Mouse (Mus musculus): ENCODE measurements around the gene Elf3.
"Not testable (repeated sequence)": the region's sequence is repeated elsewhere in the genome, so short reads cannot be mapped to it uniquely, and the experiment has no call there.

Gene Elf3

GRCm38 (mm10) chr1:135258380-135259127 lies at the start of gene Elf3:
Gene Elf3, minus strand, starts transcription at chr1:135258568.
- peak; percentile 71 to 77 for DNase-seq (ENCODE audit: low spot score in 2 of 2)

- DNase-seq (ENCODE audit: low spot score in 2 of 2): no peak
These were observed 32.5 kb upstream of the Elf3 start for GRCm38 (mm10) chr1:135290908-135291307.

GRCm38 (mm10) chr1:135286311-135286710 lies 27.9 kb upstream of the Elf3 start:
- no peak for DNase-seq (ENCODE audit: low spot score in 2 of 2)

- DNase-seq (ENCODE audit: low spot score in 2 of 2): peak; percentile 65 to 69
These were observed 25.5 kb upstream of the Elf3 start, which contains the start of gene Rnpep for GRCm38 (mm10) chr1:135283826-135284291. Gene Rnpep, minus strand, starts transcription at chr1:135284084.

GRCm38 (mm10) chr1:135283287-135283825 lies 25.0 kb upstream of the Elf3 start:
- peak in 1 of 2 experiments; percentile 26 for DNase-seq (ENCODE audit: low spot score in 2 of 2)

- DNase-seq (ENCODE audit: low spot score in 2 of 2): no peak
These were observed 24.3 kb upstream of the Elf3 start for GRCm38 (mm10) chr1:135282536-135283286.

GRCm38 (mm10) chr1:135281841-135282240 lies 23.5 kb upstream of the Elf3 start:
- DNase-seq (ENCODE audit: low spot score in 2 of 2): no peak

- peak; percentile 43 to 67 for DNase-seq (ENCODE audit: low spot score in 2 of 2)
These were observed 22.3 kb upstream of the Elf3 start for GRCm38 (mm10) chr1:135280646-135281045.

- DNase-seq (ENCODE audit: low spot score in 2 of 2): no peak
These were observed 13.0 kb upstream of the Elf3 start for GRCm38 (mm10) chr1:135271371-135271770.

GRCm38 (mm10) chr1:135267663-135268446 lies 9.5 kb upstream of the Elf3 start:
- no peak for DNase-seq (ENCODE audit: low spot score in 2 of 2)

GRCm38 (mm10) chr1:135265834-135266233 lies 7.5 kb upstream of the Elf3 start:
- DNase-seq (ENCODE audit: low spot score in 2 of 2): no peak

GRCm38 (mm10) chr1:135263316-135263715 lies 4.9 kb upstream of the Elf3 start:
- no peak for DNase-seq (ENCODE audit: low spot score in 2 of 2)

- no peak for DNase-seq (ENCODE audit: low spot score in 2 of 2)
These were observed 4.0 kb upstream of the Elf3 start for GRCm38 (mm10) chr1:135262329-135262728.

GRCm38 (mm10) chr1:135260931-135261330 lies 2.6 kb upstream of the Elf3 start:
- DNase-seq (ENCODE audit: low spot score in 2 of 2): no peak

GRCm38 (mm10) chr1:135259128-135259436 lies 714 bp upstream of the Elf3 start:
- peak; percentile 51 to 83 for DNase-seq (ENCODE audit: low spot score in 2 of 2)

- DNase-seq (ENCODE audit: low spot score in 2 of 2): no peak
These were observed 2.1 kb downstream of the Elf3 start for GRCm38 (mm10) chr1:135256299-135256698.

- DNase-seq (ENCODE audit: low spot score in 2 of 2): no peak
These were observed 5.5 kb downstream of the Elf3 start for GRCm38 (mm10) chr1:135252854-135253253.

GRCm38 (mm10) chr1:135251405-135251804 lies 7.0 kb downstream of the Elf3 start:
- no peak for DNase-seq (ENCODE audit: low spot score in 2 of 2)

GRCm38 (mm10) chr1:135250706-135251105 lies 7.7 kb downstream of the Elf3 start:
- no peak for DNase-seq (ENCODE audit: low spot score in 2 of 2)

GRCm38 (mm10) chr1:135248434-135248850 lies 9.9 kb downstream of the Elf3 start:
- peak in 1 of 2 experiments; percentile 70 for DNase-seq (ENCODE audit: low spot score in 2 of 2)

- no peak for DNase-seq (ENCODE audit: low spot score in 2 of 2)
These were observed 14.4 kb downstream of the Elf3 start for GRCm38 (mm10) chr1:135244014-135244413.

GRCm38 (mm10) chr1:135240206-135240605 lies 18.2 kb downstream of the Elf3 start:
- DNase-seq (ENCODE audit: low spot score in 2 of 2): not testable (repeated sequence)

Data from urinary bladder, postnatal 4 days (tissue).